Mouse (Mus musculus): ENCODE results near the gene 1110032A03Rik. TPM values are rescaled to one million over a fixed set of nuclear protein-coding genes. Genes with fewer than 3 reads are reported as not detected.

Gene 1110032A03Rik
- total RNA-seq, 4 experiments from 2014 or later, result 23.3 to 33.3 (median 29.2) TPM

- DNase-seq (ENCODE audit: low spot score in 2 of 2), result no peak
These were observed 1.3 kb downstream of the 1110032A03Rik start for GRCm38 (mm10) chr9:50774026-50774462.

GRCm38 (mm10) chr9:50770011-50770410 lies 5.3 kb downstream of the 1110032A03Rik start:
- no peak for DNase-seq (ENCODE audit: low spot score in 2 of 2)

DNA sequence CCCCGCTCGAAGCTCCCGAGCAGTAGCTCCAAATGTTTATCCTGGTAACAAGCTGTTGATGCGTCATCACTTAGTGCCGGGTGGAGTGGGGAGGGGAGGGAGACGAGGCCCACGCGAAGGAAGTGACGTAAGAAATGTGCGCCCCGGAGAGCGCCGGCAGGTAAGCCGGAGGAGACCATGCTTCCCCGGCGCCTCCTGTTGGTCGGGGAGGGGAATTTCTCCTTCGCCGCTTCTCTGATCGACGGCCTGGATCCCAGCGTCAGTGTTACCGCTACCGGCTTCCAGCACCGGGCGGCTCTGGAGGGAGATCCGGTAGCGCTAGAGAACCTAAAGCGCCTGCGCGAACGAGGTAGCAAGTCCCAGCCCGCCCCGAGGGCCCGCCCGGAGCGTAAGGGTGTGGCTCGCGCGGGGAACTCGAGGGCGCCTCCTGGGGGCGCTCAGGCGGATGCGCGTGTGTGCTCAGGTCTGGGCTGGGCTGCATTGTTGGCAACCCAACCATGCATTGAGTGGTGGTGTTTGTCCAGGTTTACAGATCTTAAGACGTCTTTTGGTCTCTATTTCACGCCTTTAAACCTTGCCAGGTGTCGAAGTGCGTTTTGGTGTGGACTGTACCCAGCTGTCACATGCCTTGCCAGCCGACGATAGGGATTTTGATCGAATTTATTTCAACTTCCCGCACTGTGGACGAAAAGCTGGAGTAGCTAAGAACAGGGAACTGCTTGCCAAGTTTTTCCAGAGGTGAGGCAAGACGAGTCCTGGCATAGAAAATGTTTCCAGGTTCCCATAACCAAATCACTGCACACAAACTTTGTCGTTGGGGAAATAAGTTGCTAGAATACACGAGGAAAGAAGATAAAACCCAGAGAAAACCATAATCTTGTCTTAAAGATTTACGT lies 7.0 kb downstream of the 1110032A03Rik start, which contains the start of gene Fdxacb1:
Gene Fdxacb1, plus strand, starts transcription at position 130 of the 896 bp plus-strand sequence.
- peak; percentile 98 to 99 for DNase-seq (ENCODE audit: low spot score in 2 of 2)

DNA sequence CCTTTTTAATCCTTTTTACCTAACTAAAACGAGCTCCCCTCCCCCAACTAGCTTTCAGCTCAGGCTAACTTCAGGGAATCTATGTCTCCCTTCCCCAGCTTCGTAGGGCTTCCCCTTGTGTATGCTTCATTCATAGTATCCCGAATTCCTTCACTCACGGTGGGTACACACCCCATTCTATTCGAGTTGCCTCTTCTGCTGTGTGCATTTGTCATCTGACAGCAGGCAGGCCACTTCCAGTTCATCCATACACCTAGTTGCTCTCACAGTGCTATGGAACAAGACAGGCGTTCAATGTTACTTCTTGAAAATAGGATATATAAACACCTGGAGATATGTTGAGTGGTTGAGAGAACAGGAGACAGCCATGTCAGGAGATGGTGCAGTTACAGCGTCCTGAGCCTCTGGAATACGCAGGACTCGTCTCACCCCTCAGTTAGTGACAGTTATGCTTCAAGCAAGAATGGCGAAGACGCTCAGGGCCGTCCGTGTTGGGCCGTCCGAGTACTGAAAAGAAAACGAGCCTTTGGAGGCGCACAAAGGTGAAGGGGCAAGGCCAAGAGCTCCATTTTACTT lies 7.7 kb downstream of the 1110032A03Rik start:
- DNase-seq (ENCODE audit: low spot score in 2 of 2), result no peak

DNA sequence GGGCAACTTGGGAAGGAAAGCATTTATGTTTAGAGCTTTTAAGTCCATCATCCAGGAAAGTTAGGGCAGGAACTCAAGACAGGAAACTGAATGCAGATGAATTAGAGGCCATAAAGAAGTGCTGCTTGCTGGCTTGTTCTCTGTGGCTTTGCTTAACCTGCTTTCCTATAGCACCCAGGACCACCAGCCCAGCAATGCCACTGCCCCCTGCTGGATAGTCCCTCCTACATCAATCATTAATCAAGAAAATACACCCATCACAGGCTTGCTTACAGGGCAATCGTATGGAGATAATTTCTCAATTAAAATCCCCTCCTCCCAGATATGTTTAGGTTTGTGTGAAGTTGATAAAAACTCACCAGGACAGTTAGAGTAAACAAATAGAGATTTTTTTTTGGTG lies 12.0 kb downstream of the 1110032A03Rik start:
- no peak for DNase-seq (ENCODE audit: low spot score in 2 of 2)

DNA sequence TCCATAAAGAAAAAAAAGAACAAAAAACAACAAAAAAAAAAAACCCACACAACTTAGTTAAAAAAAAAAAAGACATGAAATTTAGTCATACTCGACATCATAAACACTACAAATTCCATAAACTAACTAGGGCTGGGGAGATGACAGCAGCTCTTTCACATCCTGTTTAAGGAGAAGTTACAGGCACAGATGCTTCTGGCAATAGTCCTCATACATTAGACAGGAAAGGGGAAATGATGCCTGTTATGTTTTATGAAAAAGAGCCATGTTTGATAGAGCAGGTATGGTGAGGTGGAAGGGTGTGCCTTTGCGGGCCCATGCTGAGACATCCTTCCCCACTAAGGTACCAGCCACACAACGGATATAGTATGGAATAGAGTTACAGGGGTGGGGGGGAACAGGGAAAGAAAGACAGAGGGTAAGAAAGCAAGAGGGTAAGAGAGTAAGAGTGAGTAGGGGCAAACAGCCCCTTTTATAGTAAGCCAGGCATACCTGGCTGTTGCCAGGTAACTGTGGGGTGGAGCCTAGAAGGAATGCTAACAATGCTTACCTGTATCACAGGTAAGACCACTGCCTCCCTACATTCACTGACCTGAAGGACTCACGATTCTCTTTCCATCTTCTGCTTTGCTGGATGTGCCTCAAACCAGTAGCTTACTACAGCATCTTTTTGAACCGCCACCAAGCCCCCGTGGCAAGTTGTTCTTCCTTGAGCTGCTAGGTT lies 13.6 kb downstream of the 1110032A03Rik start:
- no peak for DNase-seq (ENCODE audit: low spot score in 2 of 2)

DNA sequence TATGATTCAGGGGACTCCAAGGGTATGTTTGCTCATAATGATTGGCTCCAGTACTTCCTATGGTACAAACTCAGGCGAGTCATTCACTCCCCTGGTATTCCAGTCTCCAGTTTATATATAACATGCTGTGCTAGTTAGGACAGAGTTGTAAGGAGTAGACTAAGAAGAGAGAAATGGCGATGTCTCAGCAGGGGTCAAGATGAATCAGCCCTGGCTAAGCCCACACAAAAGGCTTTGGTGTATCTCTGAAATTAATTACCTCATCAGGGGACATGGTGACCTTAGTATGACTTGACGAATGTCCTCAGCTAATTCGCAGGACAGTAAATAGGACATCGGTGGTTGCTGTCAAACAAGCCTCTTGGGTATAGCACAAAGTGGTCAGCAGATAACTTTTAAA lies 18.6 kb downstream of the 1110032A03Rik start:
- DNase-seq (ENCODE audit: low spot score in 2 of 2), result no peak

- no peak for DNase-seq (ENCODE audit: low spot score in 2 of 2)
These were observed 21.4 kb downstream of the 1110032A03Rik start for GRCm38 (mm10) chr9:50753947-50754346.

DNA sequence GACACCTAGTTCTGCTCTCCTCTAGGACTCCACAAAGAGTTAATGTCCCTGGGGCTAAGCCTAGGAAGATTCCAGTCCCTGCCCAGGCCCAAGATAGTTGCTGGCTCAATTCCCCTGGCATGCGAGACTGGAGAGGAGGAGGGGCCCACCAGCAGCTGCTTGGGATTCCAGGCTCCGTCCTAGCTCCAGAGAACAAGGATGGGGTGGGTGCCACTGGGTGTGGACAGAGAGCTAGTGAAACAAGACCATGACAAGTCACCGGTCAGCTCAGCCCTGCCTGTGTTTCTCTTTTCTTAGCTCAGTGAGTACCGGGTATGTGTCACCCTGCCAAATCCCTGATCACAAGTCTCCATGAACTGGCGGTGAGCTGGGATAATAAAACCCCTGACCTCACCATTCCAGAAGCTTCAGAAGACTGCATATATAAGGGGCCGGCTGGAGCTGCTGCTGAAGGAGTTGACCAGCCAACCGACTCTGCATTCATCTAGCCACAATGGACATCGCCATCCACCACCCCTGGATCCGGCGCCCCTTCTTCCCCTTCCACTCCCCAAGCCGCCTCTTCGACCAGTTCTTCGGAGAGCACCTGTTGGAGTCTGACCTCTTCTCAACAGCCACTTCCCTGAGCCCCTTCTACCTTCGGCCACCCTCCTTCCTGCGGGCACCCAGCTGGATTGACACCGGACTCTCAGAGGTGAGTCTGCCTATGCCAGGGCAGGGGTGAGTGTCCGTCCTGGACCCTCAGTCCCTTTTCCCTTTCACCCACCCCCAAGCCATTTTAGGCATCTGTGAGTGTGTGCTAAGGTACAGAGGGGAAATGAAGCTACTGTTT lies 22.3 kb downstream of the 1110032A03Rik start:
- DNase-seq (ENCODE audit: low spot score in 2 of 2), result peak; percentile 76 to 77

- no peak for DNase-seq (ENCODE audit: low spot score in 2 of 2)
These were observed 23.2 kb downstream of the 1110032A03Rik start, which contains the start of gene Hspb2 for GRCm38 (mm10) chr9:50752054-50752602. TSS of gene Hspb2 (minus strand) at chr9:50752354.

GRCm38 (mm10) chr9:50751323-50751722 lies 24.0 kb downstream of the 1110032A03Rik start, which contains the start of gene Cryab:
TSS of gene Cryab (plus strand) at chr9:50751325.
- DNase-seq (ENCODE audit: low spot score in 2 of 2), result no peak

DNA sequence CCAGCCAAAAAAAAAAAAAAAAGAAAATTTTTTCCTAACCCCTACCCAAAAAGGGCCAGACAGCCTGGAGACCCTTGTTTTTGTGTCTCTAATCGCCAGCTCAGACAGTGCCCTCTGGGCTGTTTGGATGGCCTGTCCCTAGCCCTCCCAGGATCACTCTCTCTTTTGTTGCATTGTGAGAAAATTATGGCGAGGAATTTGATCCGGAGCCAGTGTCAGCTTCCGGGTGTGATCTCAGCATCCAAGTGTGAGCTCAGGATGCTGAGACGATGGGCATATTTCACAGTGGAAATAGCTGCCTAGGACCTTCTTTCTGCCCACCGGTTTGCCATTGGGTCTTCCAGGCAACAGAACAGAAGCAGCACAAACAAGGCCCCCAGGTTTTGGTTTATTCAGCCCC lies 24.6 kb downstream of the 1110032A03Rik start:
- no peak for DNase-seq (ENCODE audit: low spot score in 2 of 2)

- DNase-seq (ENCODE audit: low spot score in 2 of 2), result no peak
These were observed 29.1 kb downstream of the 1110032A03Rik start, which contains the start of gene 2310030G06Rik for GRCm38 (mm10) chr9:50746214-50746677. TSS of gene 2310030G06Rik (minus strand) at chr9:50746536.

GRCm38 (mm10) chr9:50745806-50746205 lies 29.5 kb downstream of the 1110032A03Rik start:
- DNase-seq (ENCODE audit: low spot score in 2 of 2), result no peak

DNA sequence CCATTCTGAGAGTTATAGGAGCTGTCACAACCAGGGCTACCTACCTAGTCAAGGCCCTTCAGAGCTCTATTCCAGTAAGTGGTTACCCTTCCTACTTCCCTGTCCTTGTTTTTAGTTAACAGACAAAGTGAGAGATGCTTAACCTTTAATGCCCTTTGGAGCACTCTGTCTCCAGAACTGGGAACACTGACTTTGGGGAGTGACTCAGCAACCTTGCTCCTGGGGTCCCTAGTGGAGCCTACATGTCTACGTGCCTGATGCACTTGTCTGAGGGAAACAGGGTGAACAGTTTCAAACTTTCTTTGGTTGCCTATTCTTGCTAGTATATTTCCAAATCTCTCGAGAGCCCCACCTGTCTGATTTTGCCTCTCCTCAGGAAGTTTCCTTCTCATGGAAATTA lies 32.6 kb downstream of the 1110032A03Rik start:
- no peak for DNase-seq (ENCODE audit: low spot score in 2 of 2)

- DNase-seq (ENCODE audit: low spot score in 2 of 2), result no peak
These were observed 33.1 kb downstream of the 1110032A03Rik start for GRCm38 (mm10) chr9:50742261-50742660.

- no peak for DNase-seq (ENCODE audit: low spot score in 2 of 2)
These were observed 34.2 kb downstream of the 1110032A03Rik start for GRCm38 (mm10) chr9:50740867-50741784.

GRCm38 (mm10) chr9:50738914-50739870 lies 36.1 kb downstream of the 1110032A03Rik start, which contains the start of gene Dixdc1:
TSS of gene Dixdc1 (minus strand) at chr9:50739517.
- peak; percentile 93 to 94 for DNase-seq (ENCODE audit: low spot score in 2 of 2)
